Mouse (Mus musculus): Measurements from ENCODE around the gene Smarcd3.
"Not testable (repeated sequence)": the region's sequence is repeated elsewhere in the genome, so short reads cannot be mapped to it uniquely, and the experiment has no call there.

Smarcd3 gene

DNA sequence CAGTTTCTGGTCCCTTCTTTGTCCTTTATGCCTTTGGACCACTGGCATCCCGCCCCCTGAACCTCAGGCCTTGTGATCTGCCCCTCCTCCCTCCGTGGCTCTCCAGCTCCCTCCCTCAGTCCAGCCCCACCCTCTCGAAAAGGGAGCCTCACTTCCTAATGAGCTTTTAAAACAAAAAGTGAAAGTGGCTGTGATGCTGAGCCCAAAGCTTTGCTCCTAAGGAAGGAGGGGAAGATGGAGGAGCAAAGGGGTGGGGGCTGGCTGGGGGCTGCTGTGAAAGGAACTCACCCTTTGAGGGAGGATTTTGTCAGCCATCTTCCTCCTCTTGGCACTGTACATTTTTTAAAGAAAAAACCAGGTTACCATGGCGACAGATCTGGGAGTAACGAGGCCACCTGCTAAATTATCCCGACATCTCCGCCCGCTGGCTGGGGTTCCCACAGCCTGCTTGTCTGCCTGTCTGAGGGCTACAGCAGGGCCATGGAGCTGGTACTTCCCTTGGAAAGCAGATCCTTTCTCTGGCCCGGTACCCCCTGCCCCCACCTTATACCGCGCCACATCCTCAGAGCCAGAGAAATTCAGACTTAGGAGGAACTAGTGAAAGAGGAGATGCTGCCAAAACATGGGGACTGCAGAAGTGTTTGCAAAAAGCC, 27.6 kb downstream of the Smarcd3 start:
- peak; percentile 66 for DNase-seq

GRCm38 (mm10) chr5:24595786-24596380, 28.3 kb downstream of the Smarcd3 start:
- no peak for DNase-seq

- no peak for DNase-seq
Measured at GRCm38 (mm10) chr5:24595261-24595660, 28.9 kb downstream of the Smarcd3 start.

DNA sequence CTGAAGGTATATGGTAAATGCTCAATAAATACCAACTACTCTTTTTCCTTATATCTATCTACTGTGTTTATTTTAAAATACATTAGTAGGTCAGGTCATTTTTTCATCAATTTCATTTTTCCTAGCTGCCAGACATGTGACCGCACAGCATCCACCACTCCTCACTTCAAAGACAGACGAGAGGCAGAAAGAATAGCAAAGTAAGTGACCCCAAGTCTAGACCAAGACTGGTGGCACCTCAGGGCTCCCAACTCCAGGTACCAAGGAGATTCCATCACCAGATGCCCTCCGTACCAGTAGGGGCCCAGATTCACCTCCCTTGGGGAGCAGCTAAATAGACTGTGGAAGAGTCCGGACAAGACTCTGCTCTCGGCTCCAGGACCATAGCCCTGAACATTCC, 29.9 kb downstream of the Smarcd3 start:
- no peak for DNase-seq

- DNase-seq: no peak
Measured at GRCm38 (mm10) chr5:24593928-24594327, 30.3 kb downstream of the Smarcd3 start.

GRCm38 (mm10) chr5:24593230-24593629, 31.0 kb downstream of the Smarcd3 start:
- peak; percentile 16 for DNase-seq

GRCm38 (mm10) chr5:24592471-24593160, 31.6 kb downstream of the Smarcd3 start:
- DNase-seq: peak; percentile 27

DNA sequence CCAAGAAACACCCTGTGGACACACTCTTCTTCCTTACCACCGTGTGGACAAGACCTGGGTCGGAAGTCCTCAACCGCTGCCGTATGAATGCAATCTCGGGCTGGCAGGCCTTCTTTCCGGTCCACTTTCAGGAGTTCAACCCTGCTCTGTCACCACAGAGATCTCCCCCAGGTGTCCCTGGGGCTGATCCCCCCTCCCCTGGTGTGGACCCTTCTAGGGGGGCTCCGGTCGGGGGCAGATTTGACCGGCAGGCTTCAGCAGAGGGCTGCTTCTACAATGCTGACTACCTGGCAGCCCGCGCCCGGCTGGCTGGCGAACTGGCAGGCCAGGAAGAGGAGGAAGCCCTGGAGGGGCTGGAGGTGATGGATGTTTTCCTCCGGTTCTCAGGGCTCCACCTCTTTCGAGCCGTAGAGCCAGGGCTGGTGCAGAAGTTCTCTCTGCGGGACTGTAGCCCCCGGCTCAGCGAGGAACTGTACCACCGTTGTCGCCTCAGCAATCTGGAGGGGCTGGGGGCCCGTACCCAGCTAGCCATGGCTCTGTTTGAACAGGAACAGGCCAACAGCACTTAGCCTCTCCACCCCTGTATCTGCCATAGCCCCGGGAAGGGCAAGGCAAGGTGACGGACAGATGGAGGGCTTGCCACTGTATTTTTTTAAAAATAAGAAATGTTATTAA, 32.3 kb downstream of the Smarcd3 start:
- DNase-seq: peak; percentile 18

DNA sequence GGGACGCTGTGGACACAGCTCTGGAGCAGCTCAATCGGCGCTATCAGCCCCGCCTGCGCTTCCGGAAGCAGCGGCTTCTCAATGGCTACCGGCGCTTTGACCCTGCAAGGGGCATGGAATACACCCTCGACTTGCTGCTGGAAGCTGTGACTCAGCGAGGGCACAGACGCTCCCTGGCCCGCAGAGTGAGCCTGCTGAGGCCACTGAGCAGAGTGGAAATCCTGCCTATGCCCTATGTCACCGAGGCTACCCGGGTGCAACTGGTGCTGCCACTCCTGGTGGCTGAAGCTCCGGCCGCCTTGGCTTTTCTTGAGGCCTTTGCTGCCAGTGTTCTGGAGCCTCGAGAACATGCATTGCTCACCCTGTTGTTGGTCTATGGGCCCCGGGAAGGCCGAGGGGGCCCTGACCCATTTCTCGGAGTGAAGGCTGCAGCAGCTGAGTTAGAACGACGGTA, 32.9 kb downstream of the Smarcd3 start:
- no peak for DNase-seq

DNA sequence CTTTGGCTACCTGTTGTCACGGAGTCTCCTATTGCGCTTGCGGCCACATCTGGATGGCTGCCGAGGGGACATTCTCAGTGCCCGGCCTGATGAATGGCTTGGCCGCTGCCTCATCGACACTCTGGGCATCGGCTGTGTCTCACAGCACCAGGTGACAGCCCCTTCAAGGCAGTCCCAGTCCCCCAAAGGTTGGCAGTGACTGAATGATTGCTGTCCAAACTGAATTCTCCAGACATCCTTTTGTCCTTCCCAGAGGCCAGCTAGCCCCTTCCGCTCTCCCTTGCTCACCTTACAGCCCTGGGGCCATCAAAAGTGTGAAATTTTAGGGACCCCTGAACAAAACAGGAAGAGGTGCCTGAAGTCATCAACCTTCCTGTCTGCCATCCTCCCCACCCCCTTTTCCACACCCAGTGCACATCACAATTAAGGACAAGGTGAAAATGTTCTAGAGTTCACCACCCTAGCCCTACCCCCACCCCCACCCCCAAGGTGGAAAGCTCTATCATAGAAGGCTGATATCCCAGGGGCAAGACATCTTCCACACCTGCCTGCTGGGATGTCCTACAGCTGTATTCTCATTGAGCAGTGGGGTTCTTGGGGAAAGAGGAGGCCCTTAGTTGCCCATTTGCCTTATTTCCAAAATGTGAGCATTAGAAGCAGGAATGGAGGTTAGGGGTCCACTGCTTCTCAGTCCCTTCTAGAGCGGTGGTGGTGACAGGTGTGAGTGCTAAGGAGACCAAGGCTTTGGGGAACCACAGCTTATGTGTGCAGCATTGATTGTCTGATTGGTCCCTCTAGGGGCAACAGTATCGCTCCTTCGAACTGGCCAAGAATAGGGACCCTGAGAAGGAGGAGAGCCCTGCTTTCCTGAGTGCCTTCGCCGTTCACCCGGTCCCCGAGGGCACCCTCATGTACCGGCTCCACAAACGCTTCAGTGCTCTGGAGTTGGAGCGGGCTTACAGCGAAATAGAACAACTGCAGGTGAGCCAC, 34.4 kb downstream of the Smarcd3 start:
- DNase-seq: no peak

GRCm38 (mm10) chr5:24587200-24587577, 37.0 kb downstream of the Smarcd3 start:
- no peak for DNase-seq

- DNase-seq: peak; percentile 76
Measured at GRCm38 (mm10) chr5:24586547-24587199, 37.5 kb downstream of the Smarcd3 start, which contains the start of gene Chpf2. TSS of gene Chpf2 (plus strand) at chr5:24586741.

DNA sequence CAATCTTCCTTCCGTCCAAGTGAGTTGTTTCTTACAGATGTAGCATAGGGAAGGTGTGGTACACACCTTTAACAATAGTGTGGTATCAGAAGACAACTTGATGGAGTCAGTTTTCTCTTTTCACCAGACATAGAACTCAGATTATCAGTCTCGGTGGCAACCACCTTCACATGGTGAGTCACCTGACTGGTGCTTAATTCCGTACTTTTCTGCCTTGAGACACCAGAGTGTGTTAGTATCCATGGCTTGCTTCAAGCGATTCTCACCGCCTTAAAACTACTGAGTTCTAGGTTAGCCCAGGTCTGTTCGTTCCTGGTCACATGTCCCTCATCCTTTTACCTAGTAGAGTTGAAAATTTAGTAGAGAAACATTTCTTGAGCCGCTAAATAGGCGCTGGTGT, 38.1 kb downstream of the Smarcd3 start:
- DNase-seq: no peak

DNA sequence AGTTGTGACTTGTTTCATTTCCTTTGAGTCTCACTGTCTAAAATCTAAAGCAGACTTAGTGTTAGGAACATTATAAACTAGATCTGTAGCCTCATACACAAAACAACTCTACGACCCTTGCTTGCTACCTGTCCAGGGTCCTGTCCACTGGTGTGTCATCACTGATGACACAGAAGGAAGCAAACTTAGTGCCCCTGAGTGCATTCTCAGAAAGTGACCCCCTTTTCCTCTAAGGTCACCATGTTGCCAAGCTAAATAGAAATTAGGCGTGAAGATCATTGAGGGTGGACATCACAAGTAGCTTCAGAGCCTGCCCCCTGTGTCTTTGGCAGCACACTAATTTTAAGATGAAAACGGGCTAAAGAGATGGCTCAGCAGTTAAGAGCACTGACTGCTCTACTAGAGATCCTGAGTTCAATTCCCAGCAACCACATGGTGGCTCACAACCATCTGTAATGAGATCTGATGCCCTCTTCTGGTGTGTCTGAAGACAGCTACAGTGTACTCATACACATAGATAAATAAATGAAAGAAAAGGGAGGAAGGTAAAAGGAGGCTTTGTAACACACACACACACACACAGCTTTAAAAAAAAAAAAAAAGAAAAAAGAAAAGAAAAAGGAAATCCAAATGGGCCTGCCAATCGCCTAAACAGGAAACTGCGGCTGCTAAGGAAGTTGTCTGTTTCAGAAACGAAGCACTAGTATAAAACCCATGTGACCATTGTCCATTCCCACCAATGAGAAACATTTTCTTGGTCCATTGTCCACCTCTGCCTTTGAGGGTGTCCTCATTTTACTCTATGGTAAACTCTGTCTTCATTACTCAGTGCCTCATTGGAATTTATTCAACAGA, 45.9 kb downstream of the Smarcd3 start:
- DNase-seq: peak; percentile 41

DNA sequence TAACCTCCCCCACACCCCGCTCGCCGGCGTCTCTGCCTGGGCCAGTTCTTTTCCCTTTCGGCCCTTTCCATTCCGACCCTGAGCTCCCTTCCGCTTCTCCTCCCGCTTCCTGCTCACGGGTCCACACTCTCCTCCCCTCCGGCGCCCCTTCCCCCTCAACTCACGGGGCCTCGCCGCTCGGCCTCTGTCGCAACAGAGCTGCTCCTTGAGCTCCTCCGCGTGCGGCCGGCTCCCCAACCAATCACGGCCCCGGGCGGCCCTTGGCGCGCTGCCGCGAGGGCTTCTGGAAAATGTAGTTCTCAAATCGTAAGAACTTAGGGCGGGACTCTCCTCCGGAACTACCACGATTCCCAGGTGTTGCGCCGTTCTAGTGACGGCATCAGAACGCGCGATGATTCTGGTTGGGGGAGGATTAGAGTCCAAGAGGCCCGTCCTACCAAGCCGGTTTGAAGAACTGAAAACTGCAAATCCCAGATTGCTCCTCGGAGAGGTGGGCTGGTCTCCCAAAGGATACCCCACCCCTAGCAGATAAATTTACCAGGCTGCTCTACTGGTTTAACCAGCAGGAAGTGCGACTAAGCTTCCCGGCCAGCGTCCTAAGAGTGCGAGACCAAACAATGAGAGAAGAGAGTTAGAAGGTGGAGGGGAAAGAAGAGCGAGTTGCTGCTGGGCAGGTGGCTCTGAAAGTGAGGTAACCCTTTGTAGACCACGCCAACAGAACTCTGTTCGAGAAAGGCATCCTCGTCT, 46.9 kb downstream of the Smarcd3 start, which contains the start of gene Abcf2:
Gene Abcf2, minus strand, starts transcription at position 285 of the 747 bp plus-strand sequence.
- DNase-seq: peak; percentile 100

DNA sequence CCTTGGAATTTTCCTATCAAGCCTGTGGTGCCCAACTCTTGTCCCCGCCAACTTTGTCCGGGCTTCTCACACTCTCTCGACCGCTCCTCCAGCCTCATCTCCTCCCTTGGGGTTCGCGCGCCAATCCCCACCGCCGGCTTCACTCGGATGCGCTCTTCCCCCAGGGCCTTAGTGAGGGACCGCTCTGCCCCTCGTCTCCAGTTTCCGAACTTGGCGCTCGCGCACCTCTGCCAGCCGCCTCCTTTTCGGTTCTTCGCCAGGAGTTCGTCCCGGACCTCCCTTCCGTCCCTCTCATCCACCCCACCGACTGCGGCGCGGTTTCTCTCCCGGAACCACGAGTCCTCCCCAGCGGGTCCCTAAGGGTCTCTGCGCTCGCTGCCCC, 47.4 kb downstream of the Smarcd3 start:
- no peak for DNase-seq

- DNase-seq: no peak
Measured at GRCm38 (mm10) chr5:24575948-24576347, 48.3 kb downstream of the Smarcd3 start.

DNA sequence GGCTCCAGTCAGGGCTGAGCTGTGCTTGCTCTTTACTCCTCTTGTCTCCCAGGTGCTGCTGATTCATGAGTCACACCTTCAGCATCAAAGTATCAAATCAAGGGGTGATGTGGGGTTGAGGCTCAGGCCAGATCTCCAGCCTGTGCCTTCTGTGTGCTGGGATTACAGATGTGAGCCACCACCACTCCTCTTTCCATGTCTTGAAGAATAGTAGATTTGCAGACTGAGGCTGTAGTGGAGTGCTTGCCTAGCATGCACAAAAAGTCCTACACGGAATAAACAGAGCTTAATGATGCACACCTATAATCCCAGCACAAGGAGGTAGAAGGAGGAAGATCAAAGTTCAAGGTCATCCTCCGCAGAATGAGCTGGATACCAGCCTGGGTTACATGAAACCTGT, 67.5 kb downstream of the Smarcd3 start, which contains the start of gene 4931409K22Rik:
Gene 4931409K22Rik, minus strand, starts transcription at position 101 of the 400 bp plus-strand sequence.
- no peak for DNase-seq

DNA sequence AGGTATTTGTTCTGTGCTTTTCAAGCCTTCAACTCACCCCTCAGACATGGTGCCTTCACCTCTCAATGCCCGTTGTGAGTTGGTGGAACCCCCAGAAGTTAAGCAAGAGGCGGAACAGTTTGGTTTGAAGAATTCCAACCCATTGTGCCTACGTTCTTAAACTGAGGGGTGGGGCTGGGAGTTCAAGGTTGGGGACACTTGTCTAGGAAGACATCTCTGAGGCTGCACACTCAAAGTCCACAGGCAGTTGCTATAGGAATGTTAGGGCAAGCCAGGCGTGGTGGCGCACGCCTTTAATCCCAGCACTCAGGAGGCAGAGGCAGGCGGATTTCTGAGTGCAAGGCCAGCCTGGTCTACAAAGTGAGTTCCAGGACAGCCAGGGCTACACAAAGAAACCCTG, 68.9 kb downstream of the Smarcd3 start:
- not testable (repeated sequence) for DNase-seq

All from cerebellum, adult 9-11 months (tissue).